Mouse (Mus musculus) ovary, postnatal 14 days (tissue): ENCODE results near the gene Zfp937.
"Not testable (repeated sequence)": the region's sequence is repeated elsewhere in the genome, so short reads cannot be mapped to it uniquely, and the experiment has no call there.

Experiments used
- DNase-seq: peaks from one replicate; pipeline ENCODE4 v3.0.0; 2022; ENCODE audit warnings: low spot score

The Zfp937 gene

DNA sequence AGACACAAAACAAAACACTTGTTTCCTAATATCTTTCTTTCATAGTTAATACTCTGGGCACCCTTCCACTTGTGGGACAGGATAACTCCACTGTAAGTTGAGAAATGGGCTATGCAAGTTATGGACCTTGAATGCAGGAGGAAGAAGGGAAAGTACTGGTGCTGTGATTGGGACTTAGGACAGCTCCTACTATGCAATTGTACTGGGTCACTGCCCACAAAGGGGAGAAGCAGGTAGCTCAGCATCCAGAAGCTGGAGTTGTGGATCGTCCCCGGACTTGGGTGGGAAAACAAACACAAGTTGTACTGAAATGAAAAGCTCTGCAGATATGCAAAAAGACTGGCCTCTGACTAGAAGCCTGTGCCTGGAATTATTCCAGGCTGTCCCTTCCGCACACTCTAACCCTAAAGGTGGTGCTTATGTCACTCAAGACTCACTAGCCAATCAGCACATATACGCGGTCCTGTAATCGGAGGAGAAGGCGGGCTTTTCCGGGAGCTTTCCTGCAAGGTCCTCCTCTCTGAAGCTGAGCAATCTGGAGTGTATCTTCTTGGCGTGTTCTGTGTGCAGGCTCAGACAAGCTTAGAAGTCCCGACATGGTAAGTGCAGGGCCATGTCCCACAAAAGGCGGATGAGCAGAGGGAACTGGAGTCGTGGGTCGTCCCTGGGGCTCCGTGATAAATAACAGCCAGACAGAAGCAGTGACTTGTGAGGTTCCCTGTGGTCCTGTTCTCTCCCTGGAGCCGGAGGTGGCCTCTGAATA lies at the start of gene Zfp937:
Zfp937 (plus strand) TSS at position 474 of the 763 bp plus-strand sequence.
- peak; percentile 44 for DNase-seq

- no peak for DNase-seq
These were observed 44.0 kb upstream of the Zfp937 start for GRCm38 (mm10) chr2:150173833-150174232.

- not testable (repeated sequence) for DNase-seq
These were observed 38.3 kb upstream of the Zfp937 start, which contains the start of gene Gm10770 for GRCm38 (mm10) chr2:150179579-150179978. Gene Gm10770, minus strand, starts transcription at chr2:150179679.

DNA sequence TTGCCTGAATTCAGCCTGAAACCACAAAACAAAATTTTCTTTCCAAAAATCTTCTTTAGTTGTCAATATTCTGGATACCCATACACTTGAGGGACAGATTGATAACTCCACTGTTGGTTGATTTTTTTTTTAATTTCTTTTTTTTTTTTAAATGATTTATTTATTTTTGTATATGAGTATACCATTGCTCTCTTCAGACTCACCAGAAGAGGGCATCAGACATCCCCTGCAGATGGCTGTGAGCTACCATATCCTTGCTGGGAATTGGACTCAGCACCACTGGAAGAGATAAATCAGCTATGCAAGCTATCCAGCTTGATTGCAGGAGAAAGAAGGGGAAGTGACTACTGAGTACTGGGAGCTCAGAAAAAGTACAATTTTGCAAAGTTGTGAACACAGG lies 36.8 kb upstream of the Zfp937 start:
- not testable (repeated sequence) for DNase-seq

DNA sequence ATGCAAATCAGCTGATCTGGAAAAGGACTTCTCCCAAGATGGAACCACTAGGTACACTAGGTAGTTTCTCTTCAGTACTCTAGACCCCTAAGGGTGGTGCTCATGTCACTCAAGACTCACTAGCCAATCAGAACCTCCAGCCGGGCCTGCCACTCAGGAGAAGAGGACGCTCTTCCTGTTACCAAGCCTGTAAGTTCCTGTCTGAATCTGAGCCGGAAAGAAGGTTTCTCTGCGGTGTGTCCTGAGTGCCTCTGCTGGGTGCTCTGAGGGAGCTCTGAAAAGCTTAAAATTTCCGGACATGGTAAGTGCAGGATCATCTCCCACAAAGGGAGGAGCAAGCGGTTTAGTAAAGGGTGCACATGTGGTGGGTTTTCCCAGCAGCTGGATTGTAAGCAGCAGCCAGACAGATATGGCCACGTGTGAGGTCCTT lies 36.3 kb upstream of the Zfp937 start, which contains the start of gene Gm14139:
Gm14139 (plus strand) TSS at position 186 of the 430 bp plus-strand sequence.
- DNase-seq = not testable (repeated sequence)

DNA sequence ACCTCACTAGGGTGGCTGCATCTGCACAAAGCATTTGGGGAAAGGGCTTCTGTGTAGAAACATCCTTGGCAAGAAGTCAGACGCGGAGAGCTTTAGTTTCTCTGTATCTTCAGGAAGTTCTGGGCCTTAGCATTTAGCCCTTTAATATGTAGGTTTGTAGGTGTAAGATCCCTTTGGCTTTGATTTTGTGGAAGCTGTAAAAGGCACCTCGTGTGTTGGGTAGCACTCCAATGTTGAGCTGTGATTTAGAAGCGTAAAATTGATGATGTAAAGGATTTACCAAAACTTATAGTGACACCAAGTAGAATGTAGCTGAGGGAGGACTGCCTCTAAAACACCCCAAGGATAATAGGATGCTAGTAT lies 471 bp downstream of the Zfp937 start:
- not testable (repeated sequence) for DNase-seq

DNA sequence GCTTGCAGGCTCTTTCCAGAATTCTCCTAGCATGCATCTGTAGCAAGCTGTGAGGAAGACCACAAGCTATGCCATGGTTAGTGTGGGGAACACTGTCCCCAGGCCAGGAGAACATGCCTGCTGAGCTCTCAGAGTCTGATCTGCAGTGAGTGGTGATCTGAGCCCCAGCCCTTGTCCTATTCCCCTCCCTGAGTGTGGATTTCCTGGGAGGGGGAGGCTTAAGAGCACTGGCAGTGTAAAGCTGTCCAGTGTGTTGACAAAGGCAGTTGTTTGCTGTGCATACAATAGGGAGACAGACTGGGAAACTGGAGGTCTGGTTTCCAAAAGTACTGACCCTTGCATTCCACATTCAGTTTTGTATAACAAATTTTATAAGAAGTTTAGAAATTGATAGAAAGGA lies 5.4 kb downstream of the Zfp937 start:
- DNase-seq = not testable (repeated sequence)

GRCm38 (mm10) chr2:150243211-150243610 lies 25.3 kb downstream of the Zfp937 start:
- no peak for DNase-seq

- DNase-seq = not testable (repeated sequence)
These were observed 37.6 kb downstream of the Zfp937 start, which contains the start of gene Gm21994 for GRCm38 (mm10) chr2:150255491-150255890. Gene Gm21994, minus strand, starts transcription at chr2:150255591.

GRCm38 (mm10) chr2:150256861-150257260 lies 39.0 kb downstream of the Zfp937 start:
- DNase-seq = not testable (repeated sequence)

DNA sequence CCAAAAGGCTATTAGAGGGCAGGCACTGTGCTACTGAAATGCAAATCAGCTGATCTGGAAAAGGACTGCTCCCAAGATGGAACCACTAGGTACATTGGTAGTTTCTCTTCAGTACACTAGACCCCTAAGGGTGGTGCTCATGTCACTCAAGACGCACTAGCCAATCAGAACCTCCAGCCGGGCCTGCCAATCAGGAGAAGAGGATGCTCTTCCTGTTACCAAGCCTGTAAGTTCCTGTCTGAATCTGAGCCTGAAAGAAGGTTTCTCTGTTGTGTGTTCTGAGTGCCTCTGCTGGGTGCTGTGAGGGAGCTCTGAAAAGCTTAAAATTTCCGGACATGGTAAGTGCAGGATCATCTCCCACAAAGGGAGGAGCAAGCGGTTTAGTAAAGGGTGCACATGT lies 39.4 kb downstream of the Zfp937 start, which contains the start of gene Gm14124:
Gm14124 (plus strand) TSS at position 227 of the 400 bp plus-strand sequence.
- not testable (repeated sequence) for DNase-seq
